Mouse (Mus musculus): ENCODE data around the gene Tysnd1. TPM values are rescaled to one million over a fixed set of nuclear protein-coding genes. Genes with fewer than 3 reads are reported as not detected.

Gene Tysnd1
- total RNA-seq (2014; rRNA removed) = 59.9 and 76.1 TPM in 2 replicates
- 28.5 and 28.8 TPM in 2 replicates for polyA plus RNA-seq (2015; fragmentation: Nextera tagmentation; extraction: Ambion mirVana)

- under 1% methylated on average over 42 of the region's 42 CpGs for WGBS
- peaks cover 14% of the 10 kb centered on the region for H3K4me1 ChIP-seq (ENCODE audit: insufficient read depth, low read length)
- ATAC-seq (ENCODE audit: low FRiP score) (peak; percentile 97), DNase-seq (ENCODE audit: low spot score) (peak; percentile 100)
- peaks cover 35% of the 10 kb centered on the region for H3K36me3 ChIP-seq (ENCODE audit: insufficient read depth, low read length)
- no peaks in the 10 kb centered on the region for H3K9me3 ChIP-seq (ENCODE audit: low read length)
- H3K9ac ChIP-seq (replicated peaks; ENCODE audit: low read length, poor library complexity, severe bottlenecking) = peak within 1 kb of the TSS; percentile 70
- peak within 1 kb of the TSS; percentile 64 for H3K27ac ChIP-seq (ENCODE audit: low read depth, low read length)
- H3K27me3 ChIP-seq (ENCODE audit: insufficient read depth, low read length) = no peaks in the 10 kb centered on the region
- peak within 1 kb of the TSS; percentile 84 for H3K4me3 ChIP-seq (ENCODE audit: low read depth, low read length)
- TF ChIP-seq CTCF (IDR thresholded peaks at IDR 0.05) = peak; percentile 71
- peak within 1 kb of the TSS; percentile 100 for H3K4me2 ChIP-seq (ENCODE audit: low read depth, low read length, poor library complexity, severe bottlenecking)
Observed at GRCm38 (mm10) chr10:61694870-61695670, at the start of gene Tysnd1. Gene Tysnd1 (plus strand): TSS chr10:61695514.

GRCm38 (mm10) chr10:61646557-61646956, 48.8 kb upstream of the Tysnd1 start:
- ATAC-seq (ENCODE audit: low FRiP score) = no peak
- no peak overlapping the region for H3K4me2 ChIP-seq (ENCODE audit: low read depth, low read length, poor library complexity, severe bottlenecking)
- H3K4me3 ChIP-seq (ENCODE audit: low read depth, low read length) = no peak overlapping the region
- H3K27ac ChIP-seq (ENCODE audit: low read depth, low read length) = no peak overlapping the region
- WGBS = 80% methylated on average over 7 of the region's 7 CpGs
- no peaks in the 10 kb centered on the region for H3K36me3 ChIP-seq (ENCODE audit: insufficient read depth, low read length)
- no peak for DNase-seq (ENCODE audit: low spot score)
- H3K4me1 ChIP-seq (ENCODE audit: insufficient read depth, low read length) = peaks cover 6% of the 10 kb centered on the region; the same call in 1 of the 2 replicates
- no peak overlapping the region for H3K9ac ChIP-seq (replicated peaks; ENCODE audit: low read length, poor library complexity, severe bottlenecking)
- H3K27me3 ChIP-seq (ENCODE audit: insufficient read depth, low read length) = no peaks in the 10 kb centered on the region
- TF ChIP-seq CTCF (IDR thresholded peaks at IDR 0.05) = no peak
- no peaks in the 10 kb centered on the region for H3K9me3 ChIP-seq (ENCODE audit: low read length)

- H3K9me3 ChIP-seq (ENCODE audit: low read length) = no peaks in the 10 kb centered on the region
- DNase-seq (ENCODE audit: low spot score) = peak; percentile 92
- H3K27me3 ChIP-seq (ENCODE audit: insufficient read depth, low read length) = no peaks in the 10 kb centered on the region
- H3K27ac ChIP-seq (ENCODE audit: low read depth, low read length) = peak within 1 kb of the TSS; percentile 74
- H3K4me3 ChIP-seq (ENCODE audit: low read depth, low read length) = peak within 1 kb of the TSS; percentile 77
- TF ChIP-seq CTCF (IDR thresholded peaks at IDR 0.05) = no peak
- peak; percentile 95 for ATAC-seq (ENCODE audit: low FRiP score)
- H3K4me1 ChIP-seq (ENCODE audit: insufficient read depth, low read length) = peaks cover 6% of the 10 kb centered on the region; the same call in 1 of the 2 replicates
- H3K36me3 ChIP-seq (ENCODE audit: insufficient read depth, low read length) = no peaks in the 10 kb centered on the region
- H3K9ac ChIP-seq (replicated peaks; ENCODE audit: low read length, poor library complexity, severe bottlenecking) = peak within 1 kb of the TSS; percentile 74
- H3K4me2 ChIP-seq (ENCODE audit: low read depth, low read length, poor library complexity, severe bottlenecking) = peak within 1 kb of the TSS; percentile 53
- 2% methylated on average over 49 of the region's 50 CpGs for WGBS
Observed at GRCm38 (mm10) chr10:61647790-61648736, 47.3 kb upstream of the Tysnd1 start, which contains the start of gene Ppa1. Gene Ppa1 (plus strand): TSS chr10:61648552.

- peak overlapping the region; percentile 74 for H3K9ac ChIP-seq (replicated peaks; ENCODE audit: low read length, poor library complexity, severe bottlenecking)
- no peaks in the 10 kb centered on the region for H3K27me3 ChIP-seq (ENCODE audit: insufficient read depth, low read length)
- peak overlapping the region; percentile 77 for H3K4me3 ChIP-seq (ENCODE audit: low read depth, low read length)
- DNase-seq (ENCODE audit: low spot score) (peak; percentile 12), ATAC-seq (ENCODE audit: low FRiP score) (peak; percentile 1; the same call in 1 of the 2 replicates)
- no peaks in the 10 kb centered on the region for H3K9me3 ChIP-seq (ENCODE audit: low read length)
- H3K27ac ChIP-seq (ENCODE audit: low read depth, low read length) = peak overlapping the region; percentile 74
- WGBS = 2% methylated on average over 44 of the region's 49 CpGs
- TF ChIP-seq CTCF (IDR thresholded peaks at IDR 0.05) = no peak; the same call in 1 of the 2 replicates
- H3K4me1 ChIP-seq (ENCODE audit: insufficient read depth, low read length) = peaks cover 6% of the 10 kb centered on the region; the same call in 1 of the 2 replicates
- 0 out of 2 replicates have a peak, but pooled peaks cover 4% of the 10 kb centered on the region for H3K36me3 ChIP-seq (ENCODE audit: insufficient read depth, low read length)
- H3K4me2 ChIP-seq (ENCODE audit: low read depth, low read length, poor library complexity, severe bottlenecking) = peak overlapping the region; percentile 53
Observed at GRCm38 (mm10) chr10:61648737-61649645, 46.3 kb upstream of the Tysnd1 start.

- Histone ChIP-seq H3K4me2 (ENCODE audit: low read depth, low read length, poor library complexity, severe bottlenecking) (no peak overlapping the region), H3K36me3 (ENCODE audit: insufficient read depth, low read length) (0 out of 2 replicates have a peak, but pooled peaks cover 7% of the 10 kb centered on the region), H3K9ac (replicated peaks; ENCODE audit: low read length, poor library complexity, severe bottlenecking) (no peak overlapping the region), H3K4me3 (ENCODE audit: low read depth, low read length) (no peak overlapping the region), H3K4me1 (ENCODE audit: insufficient read depth, low read length) (no peaks in the 10 kb centered on the region; the same call in 1 of the 2 replicates), H3K9me3 (ENCODE audit: low read length) (no peaks in the 10 kb centered on the region), H3K27me3 (ENCODE audit: insufficient read depth, low read length) (no peaks in the 10 kb centered on the region), H3K27ac (ENCODE audit: low read depth, low read length) (no peak overlapping the region)
- no peak for ATAC-seq (ENCODE audit: low FRiP score)
- WGBS = 94% methylated on average over 4 of the region's 4 CpGs
- no peak for TF ChIP-seq CTCF (IDR thresholded peaks at IDR 0.05)
- no peak for DNase-seq (ENCODE audit: low spot score)
Observed at GRCm38 (mm10) chr10:61654105-61654504, 41.2 kb upstream of the Tysnd1 start.

Measured in midbrain, postnatal 0 days (tissue).